Mouse (Mus musculus) forelimb bud, embryonic 11.5 days (tissue): Measurements from ENCODE around the gene Mei1.
"Not testable (repeated sequence)": the region's sequence is repeated elsewhere in the genome, so short reads cannot be mapped to it uniquely, and the experiment has no call there.

Experiments used
- DNase-seq: peaks from one replicate; pipeline ENCODE4 v3.0.0-alpha.2; 2012; ENCODE audit warnings: low read depth, low spot score

Gene Mei1

GRCm38 (mm10) chr15:82085606-82086005 lies 15.8 kb downstream of the Mei1 start:
- no peak for DNase-seq

GRCm38 (mm10) chr15:82086131-82086530 lies 16.3 kb downstream of the Mei1 start:
- no peak for DNase-seq

GRCm38 (mm10) chr15:82087266-82087665 lies 17.5 kb downstream of the Mei1 start:
- peak; percentile 25 for DNase-seq

GRCm38 (mm10) chr15:82091061-82091460 lies 21.3 kb downstream of the Mei1 start:
- DNase-seq: no peak

GRCm38 (mm10) chr15:82106953-82107555 lies 37.3 kb downstream of the Mei1 start:
- peak; percentile 56 for DNase-seq

GRCm38 (mm10) chr15:82120544-82120943 lies 50.7 kb downstream of the Mei1 start:
- no peak for DNase-seq

GRCm38 (mm10) chr15:82126690-82127089 lies 56.9 kb downstream of the Mei1 start:
- DNase-seq: not testable (repeated sequence)

GRCm38 (mm10) chr15:82127426-82128374 lies 57.9 kb downstream of the Mei1 start, which contains the start of gene Ccdc134:
Gene Ccdc134, plus strand, starts transcription at chr15:82127922.
- DNase-seq: peak; percentile 90

GRCm38 (mm10) chr15:82128398-82128797 lies 58.6 kb downstream of the Mei1 start:
- no peak for DNase-seq

GRCm38 (mm10) chr15:82130599-82130998 lies 60.8 kb downstream of the Mei1 start:
- no peak for DNase-seq

GRCm38 (mm10) chr15:82135372-82135771 lies 65.6 kb downstream of the Mei1 start:
- DNase-seq: no peak

- DNase-seq: peak; percentile 49
Measured at GRCm38 (mm10) chr15:82138565-82138964, 68.8 kb downstream of the Mei1 start.

- DNase-seq: no peak
Measured at GRCm38 (mm10) chr15:82139196-82139595, 69.4 kb downstream of the Mei1 start.

- DNase-seq: no peak
Measured at GRCm38 (mm10) chr15:82140355-82140754, 70.6 kb downstream of the Mei1 start.

GRCm38 (mm10) chr15:82144157-82144556 lies 74.4 kb downstream of the Mei1 start:
- no peak for DNase-seq

- no peak for DNase-seq
Measured at GRCm38 (mm10) chr15:82145408-82145807, 75.6 kb downstream of the Mei1 start.

GRCm38 (mm10) chr15:82145851-82146769 lies 76.3 kb downstream of the Mei1 start:
- DNase-seq: no peak

GRCm38 (mm10) chr15:82146770-82147610 lies 77.2 kb downstream of the Mei1 start, which contains the start of gene Srebf2:
Gene Srebf2, plus strand, starts transcription at chr15:82147181.
- DNase-seq: peak; percentile 100

GRCm38 (mm10) chr15:82147611-82148111 lies 77.9 kb downstream of the Mei1 start:
- DNase-seq: peak; percentile 54

GRCm38 (mm10) chr15:82148510-82148911 lies 78.7 kb downstream of the Mei1 start:
- no peak for DNase-seq
